Mouse (Mus musculus) liver, embryonic 14.5 days (tissue): ENCODE data around the gene Pbx2.

Experiments used
- CTCF ChIP-seq: IDR thresholded peaks from 2 replicates; pipeline ENCODE4 v1.5.1; 2016; ENCODE audit warnings: antibody characterized with exemption, low read depth, control low read depth
- EP300 ChIP-seq: IDR thresholded peaks from 2 replicates; pipeline ENCODE4 v1.6.1; 2016; ENCODE audit warnings: antibody characterized with exemption, low read depth

DNA sequence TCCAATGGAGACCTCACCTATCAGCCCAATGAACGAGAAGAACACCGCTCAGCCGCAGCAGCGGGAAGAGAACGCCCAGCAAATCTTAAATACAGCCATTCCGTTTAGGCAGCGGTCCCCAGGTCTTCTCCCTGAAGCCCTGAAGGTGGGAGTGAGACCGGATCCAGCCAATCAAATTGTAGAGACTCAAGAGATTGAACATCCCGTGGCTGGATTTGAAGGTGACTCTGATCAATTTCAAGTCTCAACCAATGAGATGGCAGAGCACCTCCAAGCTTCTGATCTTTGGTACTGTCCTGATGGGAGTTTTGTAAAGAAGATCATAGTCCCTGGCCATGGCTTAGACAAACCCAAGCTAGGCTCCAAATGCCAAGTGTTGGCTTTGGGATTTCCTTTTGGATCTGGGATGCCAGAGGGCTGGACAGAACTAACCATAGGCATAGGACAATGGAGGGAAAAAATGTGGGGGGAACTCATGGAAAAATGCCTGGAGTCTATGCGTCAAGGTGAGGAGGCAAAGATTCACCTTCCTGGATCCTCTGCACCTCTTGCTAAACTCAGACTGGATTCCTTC lies 54.3 kb downstream of the Pbx2 start:
- TF ChIP-seq CTCF = no peak
- no peak for TF ChIP-seq EP300
